Mouse (Mus musculus): Measurements from ENCODE around the gene Hk3.
A peak's percentile ranks its signal among the peaks of the same experiment; 100 is the strongest.

The Hk3 gene

DNA sequence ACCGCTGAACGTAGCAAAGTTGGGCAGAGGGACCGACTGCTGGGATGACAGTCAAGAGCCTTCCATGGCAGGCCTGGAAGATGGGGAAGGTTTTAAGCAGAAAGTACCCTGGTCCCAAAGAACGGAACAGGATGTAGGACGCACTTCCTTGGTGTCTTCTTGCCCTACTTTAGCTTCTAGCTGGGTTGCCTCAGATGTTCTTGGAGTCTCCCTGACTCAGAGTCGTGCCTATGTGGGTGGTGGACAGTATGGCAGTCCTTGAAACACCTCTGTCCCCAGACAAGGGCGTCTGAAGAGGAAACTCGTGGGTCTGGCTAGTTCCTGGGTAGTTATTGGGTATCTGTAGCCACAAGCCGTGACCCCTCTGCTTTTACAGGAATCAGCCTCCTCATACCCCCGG, 19.1 kb downstream of the Hk3 start:
- DNase-seq (ENCODE audit: low read depth, low spot score) = peak; percentile 63

DNA sequence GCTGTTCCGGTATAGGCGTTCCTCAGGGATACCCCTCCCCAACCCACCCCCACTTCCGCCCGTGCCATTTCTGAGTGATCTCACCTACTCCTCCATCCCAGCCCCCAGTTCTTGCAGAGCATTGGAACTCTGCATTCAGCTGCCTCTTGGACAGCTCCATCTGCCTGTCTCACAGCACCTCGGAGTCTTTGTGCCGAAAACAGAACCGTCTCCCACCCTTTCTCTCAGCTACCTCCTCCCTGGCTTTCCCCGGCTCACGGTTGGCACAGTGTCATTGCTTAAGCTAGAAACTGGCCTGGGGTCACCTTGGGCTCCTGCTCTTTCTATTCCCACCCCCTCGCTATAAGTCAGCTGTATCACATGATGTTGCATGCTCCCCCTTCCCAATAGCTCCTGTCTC, 20.8 kb downstream of the Hk3 start:
- peak; percentile 87 for DNase-seq (ENCODE audit: low read depth, low spot score)

DNA sequence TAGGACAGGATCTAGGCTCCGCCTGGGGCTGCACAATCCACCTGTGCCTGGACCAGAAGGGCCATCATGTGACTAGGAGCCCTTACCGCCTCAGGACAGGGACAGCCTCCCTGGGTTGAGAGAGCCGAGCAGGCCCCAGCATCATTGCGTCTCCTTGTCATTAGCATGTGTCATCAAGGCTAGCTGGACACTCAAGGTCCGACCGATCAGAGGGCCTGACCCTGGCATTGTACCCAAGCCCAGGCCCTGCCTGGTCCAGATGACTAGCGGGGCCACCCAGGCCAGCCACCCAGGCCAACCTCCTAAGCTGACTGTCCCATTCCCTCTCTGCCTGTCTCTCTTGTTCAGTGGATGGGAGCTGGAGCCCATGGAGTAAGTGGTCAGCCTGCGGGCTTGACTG, 23.6 kb downstream of the Hk3 start:
- no peak for DNase-seq (ENCODE audit: low read depth, low spot score)

DNA sequence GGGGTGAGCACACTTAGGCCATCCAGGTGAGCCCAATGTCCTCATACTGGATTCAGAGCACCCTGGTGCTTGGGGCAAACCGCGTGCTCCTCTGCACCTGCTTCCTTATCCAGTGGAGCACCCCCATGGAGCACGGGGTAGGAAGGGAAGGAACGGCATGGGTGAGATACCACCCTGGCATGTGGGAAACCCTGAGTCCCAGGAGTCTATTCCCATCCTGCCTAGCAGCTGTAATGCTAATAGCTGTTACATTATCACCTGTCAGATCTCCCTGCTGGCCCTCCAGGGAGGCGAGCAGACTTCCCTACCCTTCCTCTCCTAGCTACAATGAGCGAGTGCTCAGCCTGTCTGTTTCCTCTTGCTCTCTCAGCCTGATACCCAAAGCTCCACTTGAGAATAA, 26.0 kb downstream of the Hk3 start:
- DNase-seq (ENCODE audit: low read depth, low spot score) = no peak

DNA sequence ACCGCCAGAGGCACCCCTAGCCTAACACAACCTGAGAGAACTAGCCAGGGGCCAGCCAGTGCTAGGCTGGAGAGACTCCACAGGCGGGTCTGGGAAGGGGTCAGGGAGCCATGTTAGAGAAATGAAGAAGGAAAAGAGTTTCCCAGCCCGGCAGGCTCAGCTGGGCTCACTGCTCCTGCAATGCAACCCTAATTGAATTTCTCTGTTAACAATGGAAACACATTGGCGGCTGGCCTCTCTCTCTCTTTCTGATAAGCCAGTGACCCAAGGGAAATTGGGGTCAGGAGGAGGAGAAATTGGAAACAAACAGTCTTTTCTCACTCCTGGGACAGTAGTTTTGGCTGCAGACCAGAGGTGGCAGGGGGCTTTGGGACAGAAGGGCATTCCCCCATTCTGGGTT, 26.6 kb downstream of the Hk3 start:
- DNase-seq (ENCODE audit: low read depth, low spot score) = no peak

DNA sequence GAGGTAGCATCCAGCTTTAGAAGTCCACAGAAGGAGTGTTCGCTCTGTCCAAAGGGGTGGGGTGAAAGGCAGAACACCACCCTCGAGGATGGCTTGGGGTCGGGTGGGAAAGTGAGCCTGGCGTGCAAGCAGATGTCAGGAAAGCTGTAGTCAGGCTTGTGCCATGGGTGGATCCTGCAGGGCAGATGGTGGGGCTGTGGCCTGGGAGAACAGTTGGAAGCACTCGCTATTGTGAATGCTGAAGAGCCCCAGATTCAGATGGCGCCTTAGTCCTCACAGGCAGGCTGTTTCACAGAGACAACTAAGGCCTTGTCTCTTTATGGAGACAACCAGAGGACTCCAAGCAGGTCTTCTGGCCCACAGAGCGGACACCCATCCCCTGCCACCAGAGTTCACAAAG, 29.0 kb downstream of the Hk3 start:
- no peak for DNase-seq (ENCODE audit: low read depth, low spot score)

DNA sequence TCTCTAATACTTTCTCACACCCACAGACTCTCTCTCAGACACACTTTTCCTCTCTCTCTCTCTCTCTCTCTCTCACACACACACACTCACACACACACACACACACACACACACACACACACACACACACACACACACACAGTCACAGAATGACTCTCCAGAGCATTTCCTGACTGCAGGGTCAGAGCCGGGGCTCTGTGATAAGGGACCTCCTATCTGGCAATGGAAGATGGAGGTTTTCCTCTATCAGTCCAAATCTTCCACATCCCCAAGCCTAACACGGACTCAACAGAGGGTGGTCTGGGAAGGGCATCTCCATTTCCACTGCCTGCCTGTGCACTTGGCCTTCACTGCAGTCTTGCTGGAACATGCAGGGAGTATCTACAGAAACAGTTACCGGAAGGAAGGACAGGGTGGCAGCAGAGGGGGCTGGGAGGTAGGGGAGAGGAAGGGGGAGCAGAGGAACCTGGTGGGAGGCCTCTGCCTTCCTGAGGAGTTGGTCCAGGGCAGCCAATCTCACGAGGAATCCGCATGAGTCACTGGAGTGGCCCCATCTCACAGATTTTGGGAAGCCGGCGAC, 32.9 kb downstream of the Hk3 start:
- DNase-seq (ENCODE audit: low read depth, low spot score) = no peak

DNA sequence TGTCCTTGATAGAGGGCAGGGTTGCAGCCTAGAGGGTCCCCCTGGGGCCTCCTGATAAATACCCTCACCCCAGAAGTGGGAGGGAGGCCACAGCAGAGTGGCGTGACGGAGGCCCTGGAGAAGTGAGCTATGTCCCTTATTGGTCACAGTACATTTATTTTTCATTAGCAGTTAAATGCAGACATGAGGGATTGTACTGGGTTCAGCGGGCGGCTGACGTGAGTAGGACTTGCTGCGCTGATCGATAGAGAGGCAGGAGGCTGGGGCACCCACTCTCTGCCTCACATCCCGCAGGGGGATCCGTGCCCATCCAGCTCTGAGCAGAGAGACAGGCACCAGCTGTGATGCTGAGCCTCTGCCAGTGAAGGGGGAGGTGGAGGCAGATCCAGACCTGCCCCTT, 33.8 kb downstream of the Hk3 start:
- DNase-seq (ENCODE audit: low read depth, low spot score) = no peak

DNA sequence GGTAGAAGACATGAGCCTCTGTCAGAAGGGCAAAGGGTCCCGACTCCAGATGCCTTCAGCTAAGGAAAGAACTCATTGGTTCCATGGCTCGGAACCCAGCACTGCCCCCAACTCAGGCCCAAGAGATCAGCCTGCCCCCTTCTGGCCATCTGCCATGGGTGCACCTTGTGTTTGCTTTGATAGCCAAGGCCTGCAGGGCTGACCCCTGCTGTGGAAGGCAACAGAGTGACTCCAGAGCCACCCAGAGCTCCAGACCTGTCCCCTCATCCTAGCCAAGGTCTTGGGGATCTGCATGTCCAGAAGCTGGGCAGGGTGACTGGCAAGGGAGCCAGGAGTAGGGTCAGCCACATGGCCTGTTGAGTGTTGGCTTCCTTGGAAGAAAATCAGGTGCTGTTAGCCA, 37.6 kb downstream of the Hk3 start:
- no peak for DNase-seq (ENCODE audit: low read depth, low spot score)

DNA sequence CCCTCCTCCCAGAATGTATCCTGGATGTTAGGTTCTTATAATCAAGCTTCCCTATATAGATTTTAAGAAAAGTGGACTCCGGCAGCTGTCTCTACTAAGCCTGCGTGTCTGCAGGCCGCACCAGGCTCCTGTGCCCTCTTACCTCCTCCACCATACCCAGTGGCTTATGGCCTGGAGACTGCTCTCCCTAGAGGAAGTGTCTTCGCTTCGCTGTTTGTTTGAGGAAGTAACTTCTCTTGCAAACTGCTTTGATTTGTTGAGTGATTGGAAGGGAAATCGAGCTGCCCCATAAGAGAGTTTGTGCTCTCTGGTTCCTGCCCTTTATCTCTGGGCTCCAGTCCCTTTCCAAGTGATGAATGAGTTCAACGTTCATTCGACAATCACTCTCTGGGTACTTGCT, 38.2 kb downstream of the Hk3 start:
- no peak for DNase-seq (ENCODE audit: low read depth, low spot score)

DNA sequence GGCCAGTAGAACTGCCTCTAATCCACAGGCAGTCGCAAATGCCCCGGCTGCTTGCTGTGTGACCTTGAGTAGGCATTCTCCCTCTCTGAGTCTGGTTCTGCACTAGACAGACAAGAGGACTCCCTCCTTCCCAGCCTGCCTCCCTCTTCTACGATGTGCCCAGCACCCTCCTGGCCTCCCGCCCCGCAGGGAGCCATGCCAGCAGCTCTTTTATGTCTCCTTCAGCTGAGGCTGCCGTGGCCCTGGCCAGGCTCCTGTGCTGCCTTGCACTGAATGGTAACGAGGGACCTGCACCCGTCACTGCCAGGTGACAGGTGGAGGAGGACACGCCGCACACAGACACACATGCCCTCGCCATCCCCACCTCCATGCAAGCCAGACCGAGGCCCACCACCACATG, 40.2 kb downstream of the Hk3 start:
- no peak for DNase-seq (ENCODE audit: low read depth, low spot score)

DNA sequence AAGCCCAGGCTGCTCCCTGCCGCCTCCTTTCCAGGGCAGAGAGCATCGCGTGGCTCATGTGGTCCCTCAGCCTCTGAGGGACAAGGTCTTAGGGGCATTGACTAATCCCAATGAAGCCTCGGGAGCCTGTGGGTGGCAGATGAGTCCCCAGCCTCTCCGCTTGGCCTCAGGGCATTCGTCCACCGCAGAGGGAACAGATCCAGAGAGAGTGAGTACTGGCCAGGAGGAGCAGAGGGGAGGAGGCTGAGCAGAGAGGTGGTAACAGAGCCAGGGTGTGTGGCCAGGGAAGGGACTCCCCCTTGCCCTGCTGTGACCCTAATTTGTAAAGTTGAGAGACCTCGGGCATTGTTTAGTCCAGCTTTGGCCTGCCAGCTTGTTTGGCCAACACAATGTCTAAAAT, 42.4 kb downstream of the Hk3 start:
- DNase-seq (ENCODE audit: low read depth, low spot score) = no peak

DNA sequence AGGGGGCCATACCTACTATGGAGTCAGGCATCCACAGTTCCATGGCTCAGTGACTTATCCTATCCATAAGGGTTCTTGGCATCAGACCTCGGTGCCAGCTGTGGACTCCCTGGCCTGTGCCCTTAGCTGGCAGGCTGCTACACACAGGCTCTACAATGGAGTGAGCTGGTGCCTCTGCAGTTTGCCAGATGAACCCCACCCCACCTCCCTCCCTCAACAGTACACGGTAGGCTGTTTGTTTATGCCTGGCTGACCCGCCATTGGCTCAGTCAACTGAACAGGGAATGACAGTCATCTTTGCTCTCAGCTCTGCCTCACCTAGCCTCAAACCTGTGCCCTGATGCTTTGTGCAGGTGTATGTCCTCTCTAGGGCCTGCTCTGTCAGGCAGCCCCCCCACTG, 45.6 kb downstream of the Hk3 start:
- no peak for DNase-seq (ENCODE audit: low read depth, low spot score)

DNA sequence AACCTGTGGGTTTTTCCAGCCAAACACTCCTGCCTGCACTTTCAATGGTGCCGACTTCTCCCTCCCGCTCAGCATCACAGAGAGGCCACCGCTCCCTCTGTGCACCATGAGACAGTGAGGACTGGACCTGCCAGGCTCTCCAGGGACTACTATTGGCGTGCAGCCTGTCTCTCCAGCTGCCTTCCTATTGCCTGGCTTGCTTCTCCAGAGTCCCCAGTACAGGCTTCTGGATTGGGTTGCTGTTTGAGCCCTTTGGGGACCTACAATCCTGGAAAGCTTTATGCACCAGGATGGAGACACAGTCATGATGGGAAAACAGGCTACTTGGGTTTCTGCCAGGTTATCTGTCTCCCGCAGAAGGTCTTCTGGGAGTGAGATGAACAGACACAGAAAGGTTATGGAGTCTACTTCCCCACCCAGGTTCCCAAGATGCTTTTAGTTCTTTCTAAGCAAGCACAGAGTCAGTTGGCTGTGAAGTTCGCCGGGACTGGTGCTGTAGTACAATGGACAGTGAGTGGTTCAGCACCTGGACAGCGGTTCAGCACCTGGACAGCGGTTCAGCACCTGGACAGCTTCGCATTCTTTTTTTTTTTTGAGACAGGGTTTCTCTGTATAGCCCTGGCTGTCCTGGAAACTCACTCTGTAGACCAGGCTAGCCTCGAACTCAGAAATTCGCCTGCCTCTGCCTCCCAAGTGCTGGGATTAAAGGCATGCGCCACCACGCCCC, 50.5 kb downstream of the Hk3 start:
- no peak for DNase-seq (ENCODE audit: low read depth, low spot score)

DNA sequence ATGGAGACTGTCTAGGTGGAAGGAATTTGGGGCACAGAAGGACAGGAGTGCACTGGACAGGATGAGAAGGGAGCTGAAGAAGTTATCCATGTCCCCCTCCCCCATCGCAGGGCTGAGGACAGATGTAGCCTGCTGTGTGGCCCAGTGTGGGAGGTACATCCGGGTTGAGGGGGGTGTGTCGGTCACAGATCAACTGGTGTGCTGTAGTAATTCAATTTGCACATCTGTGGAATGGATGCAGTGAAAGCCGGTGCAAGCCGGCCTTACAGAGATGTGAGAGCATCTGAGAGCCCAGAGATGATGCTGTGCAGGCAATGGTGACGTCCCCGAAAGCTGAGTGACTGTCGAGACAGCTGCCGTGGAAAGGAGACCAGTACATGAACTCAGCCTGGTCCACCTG, 51.7 kb downstream of the Hk3 start:
- no peak for DNase-seq (ENCODE audit: low read depth, low spot score)

DNA sequence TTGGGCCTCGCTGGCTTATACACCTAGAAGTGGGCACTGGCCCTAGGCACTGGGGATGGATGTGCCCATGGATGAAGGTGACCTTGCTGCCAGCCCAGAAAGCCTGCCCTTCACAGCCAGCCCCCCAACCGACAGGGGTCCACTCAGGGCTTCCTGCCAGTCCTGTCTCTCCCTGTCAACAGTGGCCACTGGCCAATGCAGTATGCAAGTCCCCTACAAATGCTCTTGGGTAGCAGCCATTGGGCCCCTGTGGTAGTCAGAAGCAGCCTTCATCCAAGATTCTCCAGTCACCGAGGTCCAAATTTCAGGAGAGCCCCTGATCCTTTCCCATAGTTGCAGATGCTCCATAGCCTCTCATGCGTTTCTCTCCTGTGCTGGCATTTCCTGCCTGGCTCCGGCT, 52.5 kb downstream of the Hk3 start:
- DNase-seq (ENCODE audit: low read depth, low spot score) = no peak

DNA sequence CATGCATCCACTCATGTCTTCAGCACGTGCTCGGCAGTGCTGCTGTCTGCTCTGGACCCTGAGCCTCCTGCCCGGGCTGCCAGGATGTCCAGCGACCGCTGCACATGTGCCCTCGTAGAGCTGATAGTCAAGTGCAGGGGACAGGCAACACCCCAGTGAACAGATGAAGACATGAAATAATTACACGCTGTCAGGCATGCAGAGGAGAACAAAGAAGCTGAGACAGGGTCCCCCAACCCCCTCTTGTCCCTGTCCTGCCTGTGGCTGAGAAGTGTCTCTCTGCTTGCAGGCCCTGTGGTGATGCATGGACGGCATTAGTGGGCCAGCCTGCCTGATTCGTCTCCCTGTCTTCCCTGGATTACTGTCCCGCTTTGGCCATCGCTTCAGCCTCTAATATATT, 53.7 kb downstream of the Hk3 start:
- DNase-seq (ENCODE audit: low read depth, low spot score) = no peak

DNA sequence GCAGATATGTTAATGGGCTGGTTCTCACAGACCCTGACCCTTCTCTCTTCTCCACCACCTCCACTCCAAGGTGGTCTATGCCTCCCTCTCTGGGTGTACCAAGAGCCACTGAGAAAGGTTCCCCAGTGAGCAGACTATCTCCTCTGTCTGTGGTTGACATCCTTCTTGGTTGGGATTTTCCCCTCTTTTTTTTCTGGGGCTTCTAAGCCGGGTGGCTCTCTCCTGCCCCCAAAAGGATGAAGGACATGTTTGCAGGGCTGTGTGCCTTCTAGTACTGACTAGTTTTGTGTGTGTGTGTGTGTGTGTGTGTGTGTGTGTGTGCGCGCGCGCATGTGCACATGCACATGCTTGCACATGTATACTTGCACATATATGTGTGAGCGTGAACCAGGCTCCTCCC, 55.9 kb downstream of the Hk3 start:
- DNase-seq (ENCODE audit: low read depth, low spot score) = no peak

DNA sequence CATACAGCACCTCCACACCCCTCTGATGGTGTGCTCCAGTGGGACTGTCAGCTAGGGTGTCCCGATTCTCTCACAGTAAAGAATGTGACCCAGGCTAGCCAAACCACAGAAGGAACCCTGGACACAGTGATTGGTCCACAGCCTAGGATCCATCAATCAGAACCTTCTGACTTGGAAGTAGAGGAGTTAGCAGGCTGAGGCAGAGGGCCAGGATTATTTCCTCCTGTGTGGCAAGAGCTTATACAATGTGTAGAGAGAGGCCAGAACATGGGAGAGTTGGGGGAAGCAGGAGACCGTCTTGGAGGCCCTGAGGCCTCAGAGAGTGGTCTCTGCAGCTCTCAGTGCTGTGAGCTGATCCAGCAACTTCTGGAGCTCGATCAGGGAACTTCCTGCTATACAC, 60.7 kb downstream of the Hk3 start:
- DNase-seq (ENCODE audit: low read depth, low spot score) = no peak

DNA sequence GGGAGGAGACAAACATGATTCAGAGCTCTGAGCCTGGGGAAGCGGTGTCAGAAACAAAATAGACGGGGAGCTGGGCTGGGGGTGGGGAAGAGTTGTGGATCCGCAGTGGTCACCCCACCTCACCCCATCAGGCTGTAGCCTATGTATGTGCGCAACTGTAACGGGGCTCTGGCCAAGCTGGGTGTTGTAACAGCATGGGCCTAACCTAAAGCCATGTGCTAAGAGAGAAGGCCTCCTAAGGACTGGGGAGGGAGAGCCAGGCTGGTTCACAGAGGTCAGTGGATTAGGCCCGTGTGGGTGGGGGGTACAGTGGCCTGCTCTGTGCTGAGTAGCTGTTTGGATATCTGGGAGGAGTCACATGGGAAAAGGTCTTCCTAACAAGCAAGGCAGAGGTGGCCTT, 61.3 kb downstream of the Hk3 start:
- no peak for DNase-seq (ENCODE audit: low read depth, low spot score)

DNA sequence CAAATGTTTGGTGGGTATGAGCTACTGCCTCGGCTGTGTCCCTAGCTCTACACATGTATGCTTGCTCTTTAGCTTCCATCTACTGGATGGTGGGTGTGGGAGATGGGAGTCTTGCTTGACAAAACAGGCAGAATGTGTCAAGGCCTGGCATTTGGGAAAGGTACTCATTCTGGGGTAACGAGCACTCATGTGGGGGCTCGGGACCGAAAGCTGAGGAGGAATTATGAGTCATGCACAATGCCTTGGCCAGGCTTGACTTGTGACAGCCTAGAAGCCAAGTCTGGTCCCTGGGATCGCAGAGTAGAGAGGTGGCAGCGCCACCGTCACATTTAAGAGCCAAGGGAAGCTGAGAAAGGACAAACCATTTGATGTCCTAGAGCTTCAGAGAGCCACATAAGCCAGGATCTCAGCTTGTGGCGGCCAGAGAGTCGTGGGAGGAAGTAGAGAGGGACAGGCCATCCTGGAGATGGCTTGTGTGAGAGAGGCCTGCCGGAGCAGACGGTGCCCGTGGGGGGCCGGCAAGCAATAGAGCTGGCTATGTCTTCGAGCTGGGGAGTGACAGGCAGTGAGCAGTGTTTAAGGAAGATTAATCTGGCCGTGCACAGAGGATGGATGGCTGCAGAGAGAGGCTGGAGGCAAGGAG, 62.0 kb downstream of the Hk3 start:
- no peak for DNase-seq (ENCODE audit: low read depth, low spot score)

DNA sequence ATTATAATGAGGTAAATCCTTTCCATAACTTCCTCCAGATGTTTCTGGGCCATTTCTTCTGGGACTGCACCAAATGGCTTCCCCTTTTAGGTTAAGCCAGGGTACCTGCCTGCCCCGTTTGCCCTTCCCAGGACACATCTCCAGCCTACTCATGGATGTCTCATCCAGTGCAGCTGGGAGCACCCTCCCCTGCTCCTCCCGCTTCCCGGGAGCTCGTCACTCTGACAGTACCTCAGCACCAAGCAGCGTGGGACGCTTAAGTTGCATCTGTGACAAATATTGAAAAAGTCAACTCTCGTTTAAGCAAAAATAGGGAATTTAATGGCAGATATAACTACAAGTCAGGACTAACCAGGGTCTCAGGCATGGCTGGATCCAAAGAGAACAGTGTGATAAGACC, 63.9 kb downstream of the Hk3 start:
- no peak for DNase-seq (ENCODE audit: low read depth, low spot score)
